Mouse (Mus musculus): ENCODE results near the gene Gm28038. TPM values are rescaled to one million over a fixed set of nuclear protein-coding genes. Genes with fewer than 3 reads are reported as not detected.

The Gm28038 gene
- polyA plus RNA-seq, 1 experiment = 3.5 TPM

GRCm38 (mm10) chr2:30255631-30256395 lies 25.0 kb upstream of the Gm28038 start:
- Histone ChIP-seq H3K4me3 (ENCODE audit: insufficient read depth, low read length) (no peak overlapping the region), H3K4me1 (ENCODE audit: control insufficient read depth, insufficient read depth, low read length) (peaks cover 32% of the 10 kb centered on the region), H3K27ac (ENCODE audit: insufficient read depth, low read depth, low read length) (no peak overlapping the region)
- TF ChIP-seq POLR2A (IDR thresholded peaks at IDR 0.05; ENCODE audit: borderline replicate concordance, low read depth, low read length) (no peak), CTCF (IDR thresholded peaks at IDR 0.05; ENCODE audit: low read depth, low read length) (no peak)

- no peak overlapping the region for H3K27ac ChIP-seq (ENCODE audit: insufficient read depth, low read depth, low read length)
Observed at GRCm38 (mm10) chr2:30256616-30257350, 24.1 kb upstream of the Gm28038 start.

GRCm38 (mm10) chr2:30257699-30258460 lies 23.0 kb upstream of the Gm28038 start:
- Histone ChIP-seq H3K4me3 (ENCODE audit: insufficient read depth, low read length) (no peak overlapping the region), H3K4me1 (ENCODE audit: control insufficient read depth, insufficient read depth, low read length) (peaks cover 26% of the 10 kb centered on the region), H3K27ac (ENCODE audit: insufficient read depth, low read depth, low read length) (no peak overlapping the region)
- TF ChIP-seq CTCF (IDR thresholded peaks at IDR 0.05; ENCODE audit: low read depth, low read length) = no peak
- TF ChIP-seq POLR2A (IDR thresholded peaks at IDR 0.05; ENCODE audit: borderline replicate concordance, low read depth, low read length) = no peak

More at GRCm38 (mm10) chr2:30256616-30257350, 24.1 kb upstream of the Gm28038 start:
- Histone ChIP-seq H3K4me1 (ENCODE audit: control insufficient read depth, insufficient read depth, low read length) (peaks cover 26% of the 10 kb centered on the region), H3K4me3 (ENCODE audit: insufficient read depth, low read length) (no peak overlapping the region)
- TF ChIP-seq CTCF (IDR thresholded peaks at IDR 0.05; ENCODE audit: low read depth, low read length) (no peak), POLR2A (IDR thresholded peaks at IDR 0.05; ENCODE audit: borderline replicate concordance, low read depth, low read length) (no peak)

- no peak overlapping the region for H3K27ac ChIP-seq (ENCODE audit: insufficient read depth, low read depth, low read length)
- TF ChIP-seq POLR2A (IDR thresholded peaks at IDR 0.05; ENCODE audit: borderline replicate concordance, low read depth, low read length) = no peak
- no peak for TF ChIP-seq CTCF (IDR thresholded peaks at IDR 0.05; ENCODE audit: low read depth, low read length)
- peaks cover 26% of the 10 kb centered on the region for H3K4me1 ChIP-seq (ENCODE audit: control insufficient read depth, insufficient read depth, low read length)
- no peak overlapping the region for H3K4me3 ChIP-seq (ENCODE audit: insufficient read depth, low read length)
Observed at GRCm38 (mm10) chr2:30258600-30258999, 22.2 kb upstream of the Gm28038 start.

GRCm38 (mm10) chr2:30259131-30260064 lies 21.4 kb upstream of the Gm28038 start:
- Histone ChIP-seq H3K4me1 (ENCODE audit: control insufficient read depth, insufficient read depth, low read length) (peaks cover 26% of the 10 kb centered on the region), H3K4me3 (ENCODE audit: insufficient read depth, low read length) (no peak overlapping the region), H3K27ac (ENCODE audit: insufficient read depth, low read depth, low read length) (no peak overlapping the region)
- TF ChIP-seq CTCF (IDR thresholded peaks at IDR 0.05; ENCODE audit: low read depth, low read length) = no peak
- no peak for TF ChIP-seq POLR2A (IDR thresholded peaks at IDR 0.05; ENCODE audit: borderline replicate concordance, low read depth, low read length)

- TF ChIP-seq CTCF (IDR thresholded peaks at IDR 0.05; ENCODE audit: low read depth, low read length) (no peak), POLR2A (IDR thresholded peaks at IDR 0.05; ENCODE audit: borderline replicate concordance, low read depth, low read length) (no peak)
- Histone ChIP-seq H3K4me3 (ENCODE audit: insufficient read depth, low read length) (no peak overlapping the region), H3K27ac (ENCODE audit: insufficient read depth, low read depth, low read length) (no peak overlapping the region), H3K4me1 (ENCODE audit: control insufficient read depth, insufficient read depth, low read length) (peaks cover 39% of the 10 kb centered on the region)
Observed at GRCm38 (mm10) chr2:30261064-30261736, 19.6 kb upstream of the Gm28038 start.

- peaks cover 49% of the 10 kb centered on the region for H3K4me1 ChIP-seq (ENCODE audit: control insufficient read depth, insufficient read depth, low read length)
- H3K4me3 ChIP-seq (ENCODE audit: insufficient read depth, low read length) = no peak overlapping the region
- no peak overlapping the region for H3K27ac ChIP-seq (ENCODE audit: insufficient read depth, low read depth, low read length)
- no peak for TF ChIP-seq CTCF (IDR thresholded peaks at IDR 0.05; ENCODE audit: low read depth, low read length)
- no peak for TF ChIP-seq POLR2A (IDR thresholded peaks at IDR 0.05; ENCODE audit: borderline replicate concordance, low read depth, low read length)
Observed at GRCm38 (mm10) chr2:30261921-30262839, 18.7 kb upstream of the Gm28038 start.
